ENCODE assay signal across 8 mouse cellular contexts in genomic region chr5:92504676-92505400, GRCm38 (mm10). TPM values are rescaled to one million over a fixed set of nuclear protein-coding genes. Genes with fewer than 3 reads are reported as not detected.
DNase-seq lines count a peak whose midpoint lies in the region; ATAC-seq and TF ChIP-seq lines count a peak whose summit lies in the region.
"Had no signal": no experiment of that assay in that cellular context is flagged by ENCODE, and none has a peak within 500 bp of the region (broad histone marks: within the 10 kb centered on the region; RNA-seq: fewer than 3 reads in every experiment).

No protein-coding gene starts in this region.

- dilution Hi-C loops in CH12.LX (cut with MboI; ENCODE audit: extremely low pct_ligation_motif_present, extremely low pct_unique_long_range_greater_than_20kb, low sequenced_read_pairs), result no loop called here

- ATAC-seq in heart, embryonic 12.5 days (ENCODE audit: insufficient number of reproducible peaks, low FRiP score), result peak; percentile 68

- in situ Hi-C loops in CH12.LX (cut with MboI; ENCODE audit: low pct_ligation_motif_present, low pct_unique_long_range_greater_than_20kb, low sequenced_read_pairs), result loop anchor here (5.0 to 10.0 kb wide), 2 partner anchors 43 to 60 kb away; no protein-coding TSS in a partner anchor

- WGBS in embryonic facial prominence, embryonic 10.5 days, result under 1% methylated on average over 35 of the region's 35 CpGs
- under 1% methylated on average over 35 of the region's 35 CpGs for WGBS in heart, embryonic 12.5 days

- no peak for TF ChIP-seq CTCF in CH12.LX (conservative IDR thresholded peaks at IDR 0.05 in 1 of 2, IDR thresholded peaks at IDR 0.05 in 1 of 2; ENCODE audit: low read depth in 2 of 2, low read length in 2 of 2)

- TF ChIP-seq EP300 in CH12.LX (IDR thresholded peaks at IDR 0.05; ENCODE audit: low read length), result no peak

- peak overlapping the region; percentile 79 to 93 (median 92) for H3K4me3 ChIP-seq in CH12.LX (replicated peaks in 1 of 3; ENCODE audit: low read depth in 2 of 3, low read length in 2 of 3, poor library complexity in 1 of 3)
- H3K4me3 ChIP-seq in embryonic facial prominence, embryonic 10.5 days, result peak overlapping the region; percentile 75
- peak overlapping the region; percentile 93 for H3K4me3 ChIP-seq in heart, embryonic 12.5 days

- TF ChIP-seq POLR2A in CH12.LX (IDR thresholded peaks at IDR 0.05; ENCODE audit: low read depth, low read length), result no peak

- no peaks in the 10 kb centered on the region for H3K27me3 ChIP-seq in CH12.LX (replicated peaks)
- no peaks in the 10 kb centered on the region for H3K27me3 ChIP-seq in embryonic facial prominence, embryonic 10.5 days (replicated peaks; ENCODE audit: low read depth, poor library complexity, severe bottlenecking)
- no peaks in the 10 kb centered on the region for H3K27me3 ChIP-seq in heart, embryonic 12.5 days (replicated peaks)

- H3K9ac ChIP-seq in CH12.LX (ENCODE audit: insufficient read depth, low read depth), result peak overlapping the region; percentile 81
- peak overlapping the region; percentile 94 for H3K9ac ChIP-seq in heart, embryonic 12.5 days

- H3K4me2 ChIP-seq in CH12.LX (ENCODE audit: insufficient read depth, low read depth, poor library complexity, severe bottlenecking), result peak overlapping the region; percentile 79
- peak overlapping the region; percentile 90 for H3K4me2 ChIP-seq in heart, embryonic 12.5 days

- H3K36me3 ChIP-seq in CH12.LX (replicated peaks in 1 of 2; ENCODE audit: control insufficient read depth in 1 of 2, insufficient read depth in 1 of 2, low read length in 1 of 2), result peaks cover 0 to 5% of the 10 kb centered on the region in 2 experiments
- H3K36me3 ChIP-seq in embryonic facial prominence, embryonic 10.5 days (replicated peaks), result peaks cover 6% of the 10 kb centered on the region
- no peaks in the 10 kb centered on the region for H3K36me3 ChIP-seq in heart, embryonic 12.5 days

- H3K9me3 ChIP-seq in CH12.LX (replicated peaks; ENCODE audit: low read length), result peaks cover 3% of the 10 kb centered on the region
- no peaks in the 10 kb centered on the region for H3K9me3 ChIP-seq in embryonic facial prominence, embryonic 10.5 days
- H3K9me3 ChIP-seq in heart, embryonic 12.5 days (replicated peaks), result no peaks in the 10 kb centered on the region

- H3K79me2 ChIP-seq in CH12.LX (replicated peaks; ENCODE audit: control insufficient read depth, extremely low read depth, insufficient read depth, poor library complexity, severe bottlenecking), result no peaks in the 10 kb centered on the region

- DNase-seq in CD4-positive helper T cell, adult 2 months (ENCODE audit: low read depth, low spot score), result peak; percentile 78
- peak; percentile 37 for DNase-seq in CH12.LX (ENCODE audit: extremely low read depth)
- DNase-seq in embryonic facial prominence, embryonic 10.5 days (ENCODE audit: low spot score), result peak; percentile 62
- peak; percentile 55 for DNase-seq in kidney, postnatal 10 days
- DNase-seq in lung, postnatal 14 days, result peak; percentile 64
- DNase-seq in spleen, adult 12 weeks (ENCODE audit: low spot score), result peak; percentile 23

- peak overlapping the region; percentile 66 for H3K27ac ChIP-seq in CH12.LX (ENCODE audit: insufficient read depth, low read depth)
- peak overlapping the region; percentile 91 for H3K27ac ChIP-seq in embryonic facial prominence, embryonic 10.5 days (replicated peaks)
- H3K27ac ChIP-seq in heart, embryonic 12.5 days (ENCODE audit: poor library complexity, severe bottlenecking), result peak overlapping the region; percentile 97

- H3K4me1 ChIP-seq in CH12.LX (ENCODE audit: control insufficient read depth in 1 of 2, insufficient read depth in 2 of 2), result peaks cover 14 to 49% of the 10 kb centered on the region in 2 experiments
- H3K4me1 ChIP-seq in embryonic facial prominence, embryonic 10.5 days, result peaks cover 23% of the 10 kb centered on the region
- peaks cover 32% of the 10 kb centered on the region for H3K4me1 ChIP-seq in heart, embryonic 12.5 days (replicated peaks)

- TF ChIP-seq RAD21 in CH12.LX (IDR thresholded peaks at IDR 0.05; ENCODE audit: low read depth, low read length), result no peak

TF ChIP-seq in CH12.LX, 34 proteins besides CTCF, POLR2A, EP300 and RAD21:
- TF ChIP-seq UBTF (IDR thresholded peaks at IDR 0.05; ENCODE audit: low read depth, low read length) (no peak), HCFC1 (IDR thresholded peaks at IDR 0.05; ENCODE audit: low read depth, low read length) (no peak), MXI1 (IDR thresholded peaks at IDR 0.05; ENCODE audit: low read depth, low read length) (no peak), MYC (IDR thresholded peaks at IDR 0.05; ENCODE audit: low read depth, low read length) (no peak), RCOR1 (conservative IDR thresholded peaks at IDR 0.05; ENCODE audit: low read depth, low read length) (no peak), KAT2A (IDR thresholded peaks at IDR 0.05; ENCODE audit: insufficient replicate concordance, low read length) (no peak), GABPA (IDR thresholded peaks at IDR 0.05; ENCODE audit: insufficient replicate concordance, low read depth, low read length) (no peak), USF1 (IDR thresholded peaks at IDR 0.05; ENCODE audit: low read depth, low read length) (no peak), MAFK (IDR thresholded peaks at IDR 0.05; ENCODE audit: insufficient replicate concordance, low read length) (no peak), ETS1 (conservative IDR thresholded peaks at IDR 0.05; ENCODE audit: low read depth, low read length) (no peak), NRF1 (IDR thresholded peaks at IDR 0.05; ENCODE audit: low read depth, low read length) (no peak), MAZ (IDR thresholded peaks at IDR 0.05; ENCODE audit: low read depth, low read length) (no peak)

RNA-seq across cellular contexts. Expression of gene Scarb2, which starts 1.8 kb away (rescaled TPM):
- total RNA-seq in CH12.LX (2012; rRNA removed), result 6.0 and 9.2 TPM in 2 replicates
- 9.5 and 11.2 TPM in 2 replicates for total RNA-seq in CH12.LX (2014; rRNA removed)
- polyA plus RNA-seq in CH12.LX (2012; ENCODE audit: insufficient read length, low read depth), result 6.5 and 7.2 TPM in 2 replicates
- 7.1 and 7.6 TPM in 2 replicates for polyA plus RNA-seq in embryonic facial prominence, embryonic 10.5 days (2016; fragmentation: Nextera tagmentation; extraction: Ambion mirVana)
- 17.7 and 18.0 TPM in 2 replicates for polyA plus RNA-seq in heart, embryonic 12.5 days (2016; fragmentation: Nextera tagmentation; extraction: Ambion mirVana)

RNA-seq across cellular contexts. Expression of gene Fam47e, which starts 50.0 kb away (rescaled TPM):
- total RNA-seq in CH12.LX (2012; rRNA removed) (not detected in 2 replicates), CH12.LX (2014; rRNA removed) (not detected in 2 replicates)
- polyA plus RNA-seq in CH12.LX (2012; ENCODE audit: insufficient read length, low read depth), result not detected in 2 replicates
- polyA plus RNA-seq in embryonic facial prominence, embryonic 10.5 days (2016; fragmentation: Nextera tagmentation; extraction: Ambion mirVana), result not detected in 2 replicates
- polyA plus RNA-seq in heart, embryonic 12.5 days (2016; fragmentation: Nextera tagmentation; extraction: Ambion mirVana), result not detected in 2 replicates
- total RNA-seq: gastrocnemius, adult 8-10 months had no signal

Comparison
In these comparisons a context has a peak if more than half of its experiments do, and no peak if none do; other contexts are left out.
1. Peak in every context shown above with its lines: DNase-seq, ATAC-seq, H3K4me3 ChIP-seq and H3K27ac ChIP-seq.
2. DNase-seq: peak in every context shown above with its lines; median percentile 78 in CD4-positive helper T cell, adult 2 months; 64 in lung, postnatal 14 days; 62 in embryonic facial prominence, embryonic 10.5 days; 55 in kidney, postnatal 10 days; 37 in CH12.LX; 23 in spleen, adult 12 weeks.